Mouse (Mus musculus) neural tube, embryonic 11.5 days (tissue): ENCODE measurements at regions not wholly inside any gene's neighbourhood (a gene's known extent, or its start where the extent isn't known, plus 50 kb on each side); places are given as distances from the start of the nearest gene placed in this dataset.

Experiments used
- ATAC-seq: fragments of 200-750 bp; cut with Nextera tagmentation; 2 replicates; pipeline ENCODE4 v1.8.0; 2017; ENCODE audit warnings: moderate number of reproducible peaks, mild to moderate bottlenecking, moderate TSS enrichment, moderate library complexity; ENCODE audit not compliant: insufficient read depth, low FRiP score, low TSS enrichment
- DNase-seq: peaks from one replicate; pipeline ENCODE4 v3.0.0-alpha.2; 2015; ENCODE audit warnings: low spot score
- H3K27ac ChIP-seq: fragments of 300-500 bp; sonication (generic); 2 replicates; pipeline ENCODE4 v1.5.1; 2014; ENCODE audit warnings: low read depth, mild to moderate bottlenecking, low read length
- H3K27me3 ChIP-seq: fragments of 300-500 bp; sonication (generic); 2 replicates; pipeline ENCODE4 v1.6.1; 2014; ENCODE audit warnings: mild to moderate bottlenecking, low read length, mixed read lengths; ENCODE audit not compliant: control insufficient read depth, insufficient read depth
- H3K36me3 ChIP-seq: fragments of 300-500 bp; sonication (generic); 2 replicates; pipeline ENCODE4 v1.6.1; 2014; ENCODE audit warnings: mild to moderate bottlenecking, low read length, moderate library complexity, mixed read lengths; ENCODE audit not compliant: control insufficient read depth, insufficient read depth
- H3K4me1 ChIP-seq: fragments of 300-500 bp; sonication (generic); 2 replicates; pipeline ENCODE4 v1.6.1; 2014; ENCODE audit warnings: low read length, mixed read lengths; ENCODE audit not compliant: control insufficient read depth, insufficient read depth
- H3K4me2 ChIP-seq: fragments of 300-500 bp; sonication (generic); 2 replicates; pipeline ENCODE4 v1.6.1; 2014; ENCODE audit warnings: low read depth, mild to moderate bottlenecking, moderate library complexity
- H3K4me3 ChIP-seq: fragments of 300-500 bp; sonication (generic); 2 replicates; pipeline ENCODE4 v1.5.1; 2014; ENCODE audit warnings: low read depth, low read length
- H3K9ac ChIP-seq: fragments of 300-500 bp; sonication (generic); 2 replicates; pipeline ENCODE4 v1.6.1; 2014; ENCODE audit warnings: mild to moderate bottlenecking, low read length
- H3K9me3 ChIP-seq: fragments of 300-500 bp; sonication (generic); 2 replicates; pipeline ENCODE4 v1.6.1; 2016; ENCODE audit warnings: low read length; ENCODE audit not compliant: control insufficient read depth
- WGBS: fragments of 180-500 bp; shearing (Covaris S2); extraction: QIAGEN DNeasy Blood & Tissue Kit; methylation state at CpG from one replicate; pipeline ENCODE4 v1.1.7; 2014; 5-methylcytosine and 5-hydroxymethylcytosine counted together

DNA sequence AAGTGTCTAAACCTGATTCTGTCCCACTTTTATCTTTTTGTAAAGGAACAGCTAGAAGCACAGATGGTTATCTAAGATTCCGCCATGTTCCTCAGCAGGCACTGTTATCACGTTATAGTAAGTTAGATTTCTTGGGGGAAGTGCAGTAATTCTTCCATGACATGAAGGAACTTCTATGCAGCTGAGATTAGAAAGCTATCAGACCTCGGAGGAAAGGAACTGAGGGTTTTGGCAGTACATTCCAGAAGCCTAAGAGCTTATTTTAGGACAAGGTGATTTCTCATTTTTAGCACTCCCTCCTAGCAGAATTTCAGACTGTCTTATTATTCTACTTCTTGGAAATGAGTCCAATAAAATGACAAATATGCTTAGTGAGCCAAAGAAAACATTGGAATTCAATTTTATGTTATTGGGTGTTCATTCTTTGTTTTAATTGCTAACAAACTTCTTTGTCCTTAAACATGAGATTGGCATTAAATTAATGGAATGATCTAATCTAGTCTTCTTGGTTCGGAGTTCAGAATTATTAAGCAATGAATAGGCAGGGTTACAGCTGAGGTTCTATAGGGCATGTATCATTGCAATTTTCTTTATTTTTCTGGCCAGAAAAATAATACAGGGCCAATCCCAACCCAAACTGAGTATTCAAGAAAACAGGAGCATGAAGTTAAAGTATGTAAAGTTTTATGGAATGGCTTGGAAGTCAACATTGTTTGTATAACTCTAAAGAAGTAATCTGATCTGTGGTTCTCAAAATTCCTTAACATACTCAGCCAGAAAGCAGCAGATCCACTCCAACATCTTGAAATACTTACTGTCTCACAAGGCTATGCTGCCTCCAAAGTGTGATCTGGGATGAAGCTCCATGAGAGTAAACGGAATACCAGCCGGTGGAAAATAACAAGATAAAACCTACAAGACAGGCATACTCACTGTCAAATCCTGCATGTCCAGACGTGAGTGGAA is 678.7 kb downstream of the Car8 start:
- Histone ChIP-seq H3K4me3 (no peak overlapping the region), H3K27me3 (no peaks in the 10 kb centered on the region), H3K36me3 (no peaks in the 10 kb centered on the region), H3K9me3 (no peaks in the 10 kb centered on the region), H3K4me2 (no peak overlapping the region), H3K4me1 (no peaks in the 10 kb centered on the region), H3K9ac (no peak overlapping the region), H3K27ac (no peak overlapping the region)
- 61% methylated on average over 7 of the region's 7 CpGs for WGBS
- ATAC-seq (no peak), DNase-seq (no peak)

- no peak for ATAC-seq
- 89% methylated on average over 2 of the region's 2 CpGs for WGBS
- H3K27ac ChIP-seq = no peak overlapping the region
These were observed 680.1 kb downstream of the Car8 start for GRCm38 (mm10) chr4:7558721-7559120.

DNA sequence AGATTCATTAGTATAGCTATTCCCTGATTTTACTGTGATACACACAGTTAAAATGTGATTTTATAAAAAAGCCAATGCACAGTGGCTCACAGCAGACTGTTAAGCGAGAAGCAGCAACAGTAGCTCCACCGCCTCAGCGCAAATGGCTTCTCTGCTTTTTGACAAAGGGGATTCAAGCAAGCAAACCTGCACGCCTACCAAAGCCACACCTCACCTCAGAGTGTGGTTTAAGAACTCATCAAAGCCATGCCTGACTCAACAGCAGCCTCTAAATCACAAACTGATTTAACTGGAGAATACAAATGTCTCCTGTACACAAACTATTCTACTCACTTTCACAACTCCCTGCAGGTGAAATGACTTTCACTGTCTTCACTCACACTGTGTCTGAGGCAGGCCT is 704.5 kb downstream of the Car8 start:
- no peaks in the 10 kb centered on the region for H3K27me3 ChIP-seq
- H3K27ac ChIP-seq = no peak overlapping the region
- 89% methylated on average over 4 of the region's 4 CpGs for WGBS
- no peaks in the 10 kb centered on the region for H3K36me3 ChIP-seq
- ATAC-seq = no peak
- no peak overlapping the region for H3K9ac ChIP-seq
- H3K4me1 ChIP-seq = no peaks in the 10 kb centered on the region
- no peak overlapping the region for H3K4me2 ChIP-seq
- DNase-seq = no peak
- H3K9me3 ChIP-seq = no peaks in the 10 kb centered on the region
- H3K4me3 ChIP-seq = no peak overlapping the region

More at GRCm38 (mm10) chr4:7558721-7559120, 680.1 kb downstream of the Car8 start:
- Histone ChIP-seq H3K4me2 (no peak overlapping the region), H3K36me3 (no peaks in the 10 kb centered on the region), H3K9me3 (no peaks in the 10 kb centered on the region), H3K27me3 (no peaks in the 10 kb centered on the region), H3K9ac (no peak overlapping the region), H3K4me3 (no peak overlapping the region), H3K4me1 (no peaks in the 10 kb centered on the region)
- DNase-seq = no peak

GRCm38 (mm10) chr4:7527718-7528117 is 711.1 kb downstream of the Car8 start:
- ATAC-seq (no peak), DNase-seq (no peak)
- H3K27me3 ChIP-seq = no peaks in the 10 kb centered on the region
- no peaks in the 10 kb centered on the region for H3K4me1 ChIP-seq
- no peaks in the 10 kb centered on the region for H3K36me3 ChIP-seq
- WGBS = 88% methylated on average over 2 of the region's 2 CpGs
- H3K4me3 ChIP-seq = no peak overlapping the region
- no peak overlapping the region for H3K27ac ChIP-seq
- no peak overlapping the region for H3K9ac ChIP-seq
- no peaks in the 10 kb centered on the region for H3K9me3 ChIP-seq
- no peak overlapping the region for H3K4me2 ChIP-seq

DNA sequence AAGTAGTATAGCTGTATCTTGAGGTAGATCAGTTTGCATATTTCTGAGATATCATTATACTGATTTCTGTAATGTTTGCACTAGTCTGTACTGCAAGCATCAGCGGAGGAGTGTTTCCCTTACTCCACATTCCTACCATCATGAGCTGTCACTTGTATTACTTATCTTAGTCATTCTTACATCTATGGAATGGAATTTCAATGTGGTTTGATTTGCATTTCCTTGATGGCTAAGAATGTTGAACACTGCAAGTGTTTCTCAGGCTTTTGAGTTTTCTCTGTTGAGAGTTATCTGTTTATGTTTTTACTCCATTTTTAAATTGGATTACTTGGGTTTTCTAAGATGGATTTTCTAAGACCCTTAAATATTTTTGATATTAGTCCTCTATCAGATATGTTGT is 725.8 kb downstream of the Car8 start:
- ATAC-seq = no peak
- 92% methylated on average over 1 of the region's 1 CpGs for WGBS
- H3K4me3 ChIP-seq = no peak overlapping the region
- no peak overlapping the region for H3K9ac ChIP-seq
- no peak overlapping the region for H3K4me2 ChIP-seq
- no peak overlapping the region for H3K27ac ChIP-seq
- no peaks in the 10 kb centered on the region for H3K4me1 ChIP-seq
- no peak for DNase-seq
- no peaks in the 10 kb centered on the region for H3K36me3 ChIP-seq
- no peaks in the 10 kb centered on the region for H3K9me3 ChIP-seq
- no peaks in the 10 kb centered on the region for H3K27me3 ChIP-seq

DNA sequence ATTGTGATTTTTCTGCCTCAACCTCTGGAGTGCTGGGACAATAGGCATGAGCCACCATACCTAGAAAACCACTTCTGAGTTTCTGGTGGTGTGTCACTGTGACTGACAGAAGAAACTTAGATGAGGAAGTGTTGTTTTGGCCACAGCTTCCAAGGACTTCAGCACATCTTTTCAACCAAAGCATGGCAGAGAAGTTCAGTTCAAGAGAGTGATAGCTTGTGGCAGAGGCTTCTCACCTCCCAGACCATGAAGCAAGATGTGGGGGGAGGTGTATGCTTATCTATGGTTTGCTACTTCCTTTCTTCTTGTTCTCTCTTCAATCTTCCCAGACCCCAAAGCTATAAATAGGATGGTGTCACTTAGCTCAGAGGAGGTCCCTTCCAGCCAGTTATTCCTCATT is 753.3 kb downstream of the Car8 start:
- no peaks in the 10 kb centered on the region for H3K36me3 ChIP-seq
- no peaks in the 10 kb centered on the region for H3K4me1 ChIP-seq
- no peak overlapping the region for H3K4me2 ChIP-seq
- ATAC-seq (no peak), DNase-seq (no peak)
- no peaks in the 10 kb centered on the region for H3K27me3 ChIP-seq
- H3K9ac ChIP-seq = no peak overlapping the region
- no peak overlapping the region for H3K4me3 ChIP-seq
- H3K9me3 ChIP-seq = no peaks in the 10 kb centered on the region
- no peak overlapping the region for H3K27ac ChIP-seq

- DNase-seq = peak; percentile 11
- no peak overlapping the region for H3K4me2 ChIP-seq
- no peaks in the 10 kb centered on the region for H3K36me3 ChIP-seq
- H3K27me3 ChIP-seq = no peaks in the 10 kb centered on the region
- no peak overlapping the region for H3K27ac ChIP-seq
- no peak for ATAC-seq
- H3K4me3 ChIP-seq = no peak overlapping the region
- no peaks in the 10 kb centered on the region for H3K9me3 ChIP-seq
- H3K4me1 ChIP-seq = 0 out of 2 replicates have a peak, but pooled peaks cover 3% of the 10 kb centered on the region
- no peak overlapping the region for H3K9ac ChIP-seq
- 14% methylated on average over 9 of the region's 9 CpGs for WGBS
These were observed 783.7 kb downstream of the Car8 start for GRCm38 (mm10) chr4:7455130-7455529.

- ATAC-seq = no peak
- H3K9me3 ChIP-seq = no peaks in the 10 kb centered on the region
- no peaks in the 10 kb centered on the region for H3K27me3 ChIP-seq
- no peak overlapping the region for H3K9ac ChIP-seq
- no peaks in the 10 kb centered on the region for H3K36me3 ChIP-seq
- H3K4me2 ChIP-seq = no peak overlapping the region
- WGBS = 88% methylated on average over 3 of the region's 3 CpGs
- H3K4me3 ChIP-seq = no peak overlapping the region
- no peak for DNase-seq
- 0 out of 2 replicates have a peak, but pooled peaks cover 3% of the 10 kb centered on the region for H3K4me1 ChIP-seq
- no peak overlapping the region for H3K27ac ChIP-seq
These were observed 786.2 kb downstream of the Car8 start for GRCm38 (mm10) chr4:7452678-7453077.

GRCm38 (mm10) chr4:7450991-7451390 is 787.9 kb downstream of the Car8 start:
- 62% methylated on average over 1 of the region's 1 CpGs for WGBS

More at GRCm38 (mm10) chr4:7450991-7451390, 787.9 kb downstream of the Car8 start:
- DNase-seq = no peak
- Histone ChIP-seq H3K27me3 (no peaks in the 10 kb centered on the region), H3K36me3 (no peaks in the 10 kb centered on the region), H3K9ac (no peak overlapping the region), H3K27ac (no peak overlapping the region), H3K4me2 (no peak overlapping the region), H3K4me3 (no peak overlapping the region), H3K4me1 (0 out of 2 replicates have a peak, but pooled peaks cover 3% of the 10 kb centered on the region), H3K9me3 (no peaks in the 10 kb centered on the region)
- ATAC-seq = no peak
